Mouse (Mus musculus) neural tube, embryonic 12.5 days (tissue): ENCODE measurements at regions not wholly inside any gene's neighbourhood (a gene's known extent, or its start where the extent isn't known, plus 50 kb on each side); places are given as distances from the start of the nearest gene placed in this dataset.

Source experiments
- ATAC-seq: fragments of 200-750 bp; cut with Nextera tagmentation; 2 replicates; pipeline ENCODE4 v1.8.0; 2017; ENCODE audit warnings: low read depth, mild to moderate bottlenecking, moderate TSS enrichment, moderate library complexity; ENCODE audit not compliant: low FRiP score
- H3K27ac ChIP-seq: fragments of 300-500 bp; sonication (generic); 2 replicates; pipeline ENCODE4 v1.5.1; 2016
- H3K27me3 ChIP-seq: fragments of 300-500 bp; sonication (generic); replicated peaks from 2 replicates; pipeline ENCODE4 v1.6.1; 2016; ENCODE audit warnings: mild to moderate bottlenecking
- H3K36me3 ChIP-seq: fragments of 300-500 bp; sonication (generic); 2 replicates; pipeline ENCODE4 v1.6.1; 2016; ENCODE audit warnings: mild to moderate bottlenecking
- H3K4me1 ChIP-seq: fragments of 300-500 bp; sonication (generic); 2 replicates; pipeline ENCODE4 v1.6.1; 2016
- H3K4me2 ChIP-seq: fragments of 300-500 bp; sonication (generic); replicated peaks from 2 replicates; pipeline ENCODE4 v1.6.1; 2016; ENCODE audit warnings: mild to moderate bottlenecking
- H3K4me3 ChIP-seq: fragments of 300-500 bp; sonication (generic); 2 replicates; pipeline ENCODE4 v1.5.1; 2016
- H3K9ac ChIP-seq: fragments of 300-500 bp; sonication (generic); 2 replicates; pipeline ENCODE4 v1.6.1; 2016; ENCODE audit warnings: mild to moderate bottlenecking
- H3K9me3 ChIP-seq: fragments of 300-500 bp; sonication (generic); 2 replicates; pipeline ENCODE4 v1.6.1; 2016; ENCODE audit warnings: mild to moderate bottlenecking
- WGBS: fragments of 180-500 bp; shearing (Covaris S2); methylation state at CpG from one replicate; pipeline ENCODE4 v1.1.7; 2016; 5-methylcytosine and 5-hydroxymethylcytosine counted together

- 49% methylated on average over 1 of the region's 1 CpGs for WGBS
- Histone ChIP-seq H3K4me2 (no peak overlapping the region), H3K9me3 (no peaks in the 10 kb centered on the region), H3K9ac (no peak overlapping the region), H3K27me3 (no peaks in the 10 kb centered on the region), H3K36me3 (no peaks in the 10 kb centered on the region), H3K27ac (no peak overlapping the region), H3K4me1 (peaks cover 2% of the 10 kb centered on the region; the same call in 1 of the 2 replicates), H3K4me3 (no peak overlapping the region)
- ATAC-seq: no peak
These were observed 472.7 kb upstream of the Adamts9 start for GRCm38 (mm10) chr6:93416006-93416405.

GRCm38 (mm10) chr6:93411077-93411452 is 467.8 kb upstream of the Adamts9 start:
- peaks cover 9% of the 10 kb centered on the region for H3K4me1 ChIP-seq
- no peaks in the 10 kb centered on the region for H3K36me3 ChIP-seq
- no peak for ATAC-seq
- no peak overlapping the region for H3K9ac ChIP-seq
- no peak overlapping the region for H3K4me2 ChIP-seq
- no peak overlapping the region for H3K27ac ChIP-seq
- no peaks in the 10 kb centered on the region for H3K27me3 ChIP-seq
- 59% methylated on average over 3 of the region's 3 CpGs for WGBS
- H3K4me3 ChIP-seq: no peak overlapping the region
- no peaks in the 10 kb centered on the region for H3K9me3 ChIP-seq

GRCm38 (mm10) chr6:93410416-93411076 is 467.3 kb upstream of the Adamts9 start:
- no peaks in the 10 kb centered on the region for H3K9me3 ChIP-seq
- no peaks in the 10 kb centered on the region for H3K36me3 ChIP-seq
- ATAC-seq: no peak
- no peaks in the 10 kb centered on the region for H3K27me3 ChIP-seq
- H3K27ac ChIP-seq: no peak overlapping the region
- no peak overlapping the region for H3K4me3 ChIP-seq
- no peak overlapping the region for H3K9ac ChIP-seq
- no peak overlapping the region for H3K4me2 ChIP-seq
- WGBS: 44% methylated on average over 5 of the region's 5 CpGs
- peaks cover 9% of the 10 kb centered on the region for H3K4me1 ChIP-seq

GRCm38 (mm10) chr6:93398551-93398950 is 455.3 kb upstream of the Adamts9 start:
- Histone ChIP-seq H3K4me2 (no peak overlapping the region), H3K27ac (no peak overlapping the region), H3K9ac (no peak overlapping the region), H3K9me3 (no peaks in the 10 kb centered on the region), H3K4me3 (no peak overlapping the region), H3K36me3 (no peaks in the 10 kb centered on the region), H3K27me3 (no peaks in the 10 kb centered on the region), H3K4me1 (peaks cover 19% of the 10 kb centered on the region)
- no peak for ATAC-seq
- WGBS: 83% methylated on average over 2 of the region's 2 CpGs

- no peaks in the 10 kb centered on the region for H3K9me3 ChIP-seq
- H3K4me1 ChIP-seq: peaks cover 19% of the 10 kb centered on the region
- no peak overlapping the region for H3K4me3 ChIP-seq
- 19% methylated on average over 5 of the region's 5 CpGs for WGBS
- no peaks in the 10 kb centered on the region for H3K27me3 ChIP-seq
- H3K4me2 ChIP-seq: no peak overlapping the region
- no peak overlapping the region for H3K27ac ChIP-seq
- H3K36me3 ChIP-seq: no peaks in the 10 kb centered on the region
- no peak for ATAC-seq
- no peak overlapping the region for H3K9ac ChIP-seq
These were observed 453.8 kb upstream of the Adamts9 start for GRCm38 (mm10) chr6:93397074-93397473.

GRCm38 (mm10) chr6:93395952-93396351 is 452.7 kb upstream of the Adamts9 start:
- ATAC-seq: no peak
- H3K27ac ChIP-seq: no peak overlapping the region
- no peak overlapping the region for H3K9ac ChIP-seq
- H3K4me1 ChIP-seq: peaks cover 19% of the 10 kb centered on the region
- no peaks in the 10 kb centered on the region for H3K27me3 ChIP-seq
- H3K4me3 ChIP-seq: no peak overlapping the region
- 31% methylated on average over 7 of the region's 7 CpGs for WGBS
- H3K36me3 ChIP-seq: no peaks in the 10 kb centered on the region
- no peaks in the 10 kb centered on the region for H3K9me3 ChIP-seq
- H3K4me2 ChIP-seq: no peak overlapping the region

- H3K27ac ChIP-seq: no peak overlapping the region
- H3K27me3 ChIP-seq: no peaks in the 10 kb centered on the region
- no peak for ATAC-seq
- no peaks in the 10 kb centered on the region for H3K36me3 ChIP-seq
- H3K9me3 ChIP-seq: no peaks in the 10 kb centered on the region
- H3K4me1 ChIP-seq: peaks cover 19% of the 10 kb centered on the region
- 27% methylated on average over 6 of the region's 6 CpGs for WGBS
- H3K9ac ChIP-seq: no peak overlapping the region
- H3K4me3 ChIP-seq: no peak overlapping the region
- no peak overlapping the region for H3K4me2 ChIP-seq
These were observed 452.0 kb upstream of the Adamts9 start for GRCm38 (mm10) chr6:93395296-93395695.

- Histone ChIP-seq H3K36me3 (no peaks in the 10 kb centered on the region), H3K27me3 (no peaks in the 10 kb centered on the region), H3K9ac (no peak overlapping the region), H3K4me3 (no peak overlapping the region), H3K4me1 (peaks cover 19% of the 10 kb centered on the region), H3K27ac (no peak overlapping the region), H3K9me3 (no peaks in the 10 kb centered on the region), H3K4me2 (no peak overlapping the region)
- no peak for ATAC-seq
- WGBS: 92% methylated on average over 5 of the region's 5 CpGs
These were observed 450.3 kb upstream of the Adamts9 start for GRCm38 (mm10) chr6:93393551-93393950.

- H3K36me3 ChIP-seq: no peaks in the 10 kb centered on the region
- peaks cover 19% of the 10 kb centered on the region for H3K4me1 ChIP-seq
- H3K4me3 ChIP-seq: no peak overlapping the region
- no peaks in the 10 kb centered on the region for H3K9me3 ChIP-seq
- no peak overlapping the region for H3K9ac ChIP-seq
- ATAC-seq: no peak
- 86% methylated on average over 6 of the region's 6 CpGs for WGBS
- no peaks in the 10 kb centered on the region for H3K27me3 ChIP-seq
- H3K4me2 ChIP-seq: no peak overlapping the region
- H3K27ac ChIP-seq: no peak overlapping the region
These were observed 449.1 kb upstream of the Adamts9 start for GRCm38 (mm10) chr6:93392402-93392801.

GRCm38 (mm10) chr6:93391166-93391565 is 447.9 kb upstream of the Adamts9 start:
- Histone ChIP-seq H3K27ac (no peak overlapping the region), H3K4me1 (peaks cover 11% of the 10 kb centered on the region), H3K4me2 (no peak overlapping the region), H3K36me3 (no peaks in the 10 kb centered on the region), H3K9ac (no peak overlapping the region), H3K4me3 (no peak overlapping the region), H3K27me3 (no peaks in the 10 kb centered on the region), H3K9me3 (no peaks in the 10 kb centered on the region)
- WGBS: 47% methylated on average over 5 of the region's 5 CpGs
- no peak for ATAC-seq

- H3K9me3 ChIP-seq: no peaks in the 10 kb centered on the region
- no peak overlapping the region for H3K4me3 ChIP-seq
- 90% methylated on average over 6 of the region's 6 CpGs for WGBS
- no peak overlapping the region for H3K27ac ChIP-seq
- no peak for ATAC-seq
- H3K4me2 ChIP-seq: no peak overlapping the region
- no peaks in the 10 kb centered on the region for H3K4me1 ChIP-seq
- H3K27me3 ChIP-seq: no peaks in the 10 kb centered on the region
- H3K36me3 ChIP-seq: no peaks in the 10 kb centered on the region
- H3K9ac ChIP-seq: no peak overlapping the region
These were observed 428.0 kb upstream of the Adamts9 start for GRCm38 (mm10) chr6:93371341-93371740.

GRCm38 (mm10) chr6:93363846-93364245 is 420.6 kb upstream of the Adamts9 start:
- H3K4me2 ChIP-seq: no peak overlapping the region

GRCm38 (mm10) chr6:93353353-93354125 is 410.2 kb upstream of the Adamts9 start:
- Histone ChIP-seq H3K27me3 (no peaks in the 10 kb centered on the region), H3K36me3 (no peaks in the 10 kb centered on the region), H3K4me2 (no peak overlapping the region), H3K9ac (no peak overlapping the region), H3K4me1 (no peaks in the 10 kb centered on the region), H3K27ac (no peak overlapping the region), H3K4me3 (no peak overlapping the region), H3K9me3 (no peaks in the 10 kb centered on the region)
- 87% methylated on average over 12 of the region's 12 CpGs for WGBS
- ATAC-seq: no peak

More at GRCm38 (mm10) chr6:93363846-93364245, 420.6 kb upstream of the Adamts9 start:
- Histone ChIP-seq H3K4me3 (no peak overlapping the region), H3K36me3 (no peaks in the 10 kb centered on the region), H3K27me3 (no peaks in the 10 kb centered on the region), H3K4me1 (no peaks in the 10 kb centered on the region), H3K27ac (no peak overlapping the region), H3K9ac (no peak overlapping the region), H3K9me3 (no peaks in the 10 kb centered on the region)
- ATAC-seq: no peak
- WGBS: 73% methylated on average over 4 of the region's 4 CpGs
